Mouse (Mus musculus) left cerebral cortex, adult 18-20 months (tissue): ENCODE measurements at regions not wholly inside any gene's neighbourhood (a gene's known extent, or its start where the extent isn't known, plus 50 kb on each side); places are given as distances from the start of the nearest gene placed in this dataset.

Source experiments
- DNase-seq, 2 experiments: peaks; one replicate each; pipeline ENCODE4 v3.0.0; 2021 to 2022; ENCODE audit warnings: low spot score in 2 of 2, mixed read lengths in 1 of 2

- no peak for DNase-seq
Measured at GRCm38 (mm10) chr9:46476516-46476915, 156.7 kb upstream of the 4931429L15Rik start.

- no peak for DNase-seq
Measured at GRCm38 (mm10) chr9:46473681-46474080, 153.9 kb upstream of the 4931429L15Rik start.

GRCm38 (mm10) chr9:46469521-46469920, 149.7 kb upstream of the 4931429L15Rik start:
- no peak for DNase-seq

GRCm38 (mm10) chr9:46468306-46468705, 148.5 kb upstream of the 4931429L15Rik start:
- no peak for DNase-seq

GRCm38 (mm10) chr9:46467671-46468070, 147.9 kb upstream of the 4931429L15Rik start:
- no peak for DNase-seq

- no peak for DNase-seq
Measured at GRCm38 (mm10) chr9:46462681-46463080, 142.9 kb upstream of the 4931429L15Rik start.

GRCm38 (mm10) chr9:46457945-46458344, 138.2 kb upstream of the 4931429L15Rik start:
- DNase-seq, result no peak

GRCm38 (mm10) chr9:46454807-46455610, 135.2 kb upstream of the 4931429L15Rik start:
- no peak for DNase-seq

GRCm38 (mm10) chr9:46443191-46444095, 123.7 kb upstream of the 4931429L15Rik start:
- DNase-seq, result no peak

- DNase-seq, result no peak
Measured at GRCm38 (mm10) chr9:46442739-46443181, 123.0 kb upstream of the 4931429L15Rik start.

- no peak for DNase-seq
Measured at GRCm38 (mm10) chr9:46440226-46440625, 120.4 kb upstream of the 4931429L15Rik start.

GRCm38 (mm10) chr9:46434700-46435099, 114.9 kb upstream of the 4931429L15Rik start:
- peak; percentile 85 to 88 for DNase-seq

GRCm38 (mm10) chr9:46433716-46434115, 113.9 kb upstream of the 4931429L15Rik start:
- no peak for DNase-seq

- DNase-seq, result no peak
Measured at GRCm38 (mm10) chr9:46431053-46431452, 111.3 kb upstream of the 4931429L15Rik start.

- DNase-seq, result no peak
Measured at GRCm38 (mm10) chr9:46423184-46423967, 103.6 kb upstream of the 4931429L15Rik start.

- no peak for DNase-seq
Measured at GRCm38 (mm10) chr9:46421688-46422274, 102.0 kb upstream of the 4931429L15Rik start.

- no peak for DNase-seq
Measured at GRCm38 (mm10) chr9:46411686-46412085, 91.9 kb upstream of the 4931429L15Rik start.

- no peak for DNase-seq
Measured at GRCm38 (mm10) chr9:46408776-46409175, 89.0 kb upstream of the 4931429L15Rik start.

GRCm38 (mm10) chr9:46406606-46407005, 86.8 kb upstream of the 4931429L15Rik start:
- DNase-seq, result no peak

- DNase-seq, result no peak
Measured at GRCm38 (mm10) chr9:46396591-46396990, 76.8 kb upstream of the 4931429L15Rik start.
